Mouse (Mus musculus) ES-E14 (cell line): ENCODE data around the gene Slc5a10.

Experiments used
- ZC3H11A ChIP-seq: IDR thresholded peaks from 2 replicates; pipeline ENCODE4 v1.6.1; 2012; ENCODE audit warnings: low read depth, mild to moderate bottlenecking, inconsistent platforms, low read length, borderline replicate concordance
- ZNF384 ChIP-seq: IDR thresholded peaks from 2 replicates; pipeline ENCODE4 v1.6.1; 2012; ENCODE audit warnings: low read depth, low read length, inconsistent platforms

- TF ChIP-seq ZC3H11A = no peak
- no peak for TF ChIP-seq ZNF384
These were observed 21.2 kb downstream of the Slc5a10 start for GRCm38 (mm10) chr11:61699460-61699859.
